Mouse (Mus musculus) layer of hippocampus, adult 8-10 months (tissue): ENCODE data around the gene Khdc4. TPM values are rescaled to one million over a fixed set of nuclear protein-coding genes. Genes with fewer than 3 reads are reported as not detected.

ENCODE experiments used
- DNase-seq, 2 experiments: peaks; one replicate each; pipeline ENCODE4 v3.0.0; 2022; ENCODE audit warnings: low spot score in 2 of 2
- total RNA-seq, 4 experiments: library from RNA; stranded (reverse); gene quantifications; 2 replicates each; pipeline ENCODE4 v1.2.4; 2022

Khdc4 gene
- 10 to 100 TPM; 47.5 to 69.8 (median 54.1) TPM for total RNA-seq

DNA sequence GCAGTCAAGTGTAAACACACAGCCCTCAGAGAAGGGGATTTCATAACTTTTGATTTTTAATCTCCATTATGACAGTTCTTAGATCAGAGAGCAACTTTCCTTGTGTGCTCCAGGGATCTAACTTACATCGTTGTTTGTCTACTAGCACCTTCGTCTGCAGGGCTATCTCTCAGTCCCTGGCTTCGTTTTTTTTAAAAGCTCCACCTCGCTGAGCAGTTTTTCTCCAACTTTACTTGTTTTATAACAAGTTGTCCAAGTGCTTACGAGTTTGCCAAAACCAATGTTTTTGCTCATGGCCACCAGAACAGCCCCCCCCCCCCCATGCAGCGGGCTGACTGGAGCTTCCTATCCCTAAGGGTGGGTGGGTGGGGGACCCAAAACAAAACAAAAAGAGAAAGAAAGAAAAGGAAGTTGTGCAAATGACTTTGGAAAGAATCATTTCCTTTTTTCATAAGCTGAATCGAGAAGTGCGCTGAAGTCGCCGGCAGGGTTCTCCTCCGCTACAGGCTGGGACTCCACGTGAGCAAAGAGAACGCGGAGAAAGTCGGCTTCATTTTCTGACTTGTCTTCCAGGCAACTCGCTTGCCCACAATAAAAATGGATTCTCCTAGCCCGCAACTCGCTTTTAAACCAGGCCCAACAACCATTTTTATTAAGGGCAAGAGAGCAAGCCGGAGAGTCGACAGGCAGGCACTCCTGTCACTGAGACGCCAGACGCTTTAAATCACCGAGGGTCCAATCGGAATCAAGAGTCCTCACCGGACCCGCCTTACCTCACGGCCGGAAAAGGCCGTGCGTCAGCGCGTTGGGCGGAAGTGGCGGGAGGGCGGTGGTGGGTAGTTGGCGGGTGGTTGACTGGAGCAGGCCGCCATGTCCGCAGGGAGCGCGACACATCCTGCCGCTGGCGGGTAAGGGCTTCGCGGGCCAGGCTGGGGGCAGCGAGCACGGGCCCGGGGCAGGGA lies at the start of gene Khdc4:
Khdc4 (plus strand) TSS at position 824 of the 962 bp plus-strand sequence.
- peak; percentile 96 to 98 for DNase-seq

DNA sequence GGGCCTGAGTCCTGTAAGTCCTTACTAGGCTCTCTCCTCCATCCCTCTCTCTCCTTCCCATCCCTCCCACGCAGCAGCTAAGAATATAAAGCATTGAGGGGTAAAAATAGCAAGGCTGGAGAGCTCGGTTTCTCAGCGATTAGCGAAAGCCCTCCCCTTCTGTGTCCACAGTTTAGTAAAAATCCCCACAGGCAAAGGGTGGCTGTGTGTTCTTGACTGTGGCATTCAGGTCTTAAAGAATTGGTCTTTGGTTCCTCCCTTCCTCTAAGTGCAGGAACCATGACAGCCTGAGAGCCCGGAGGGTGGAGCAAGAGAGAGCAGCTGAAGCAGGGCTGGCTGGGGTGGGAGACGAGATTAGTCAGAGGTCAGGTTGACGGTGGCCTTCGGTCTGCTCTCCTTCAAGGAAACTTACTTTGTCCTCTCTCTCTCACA lies 49.0 kb upstream of the Khdc4 start:
- no peak for DNase-seq

DNA sequence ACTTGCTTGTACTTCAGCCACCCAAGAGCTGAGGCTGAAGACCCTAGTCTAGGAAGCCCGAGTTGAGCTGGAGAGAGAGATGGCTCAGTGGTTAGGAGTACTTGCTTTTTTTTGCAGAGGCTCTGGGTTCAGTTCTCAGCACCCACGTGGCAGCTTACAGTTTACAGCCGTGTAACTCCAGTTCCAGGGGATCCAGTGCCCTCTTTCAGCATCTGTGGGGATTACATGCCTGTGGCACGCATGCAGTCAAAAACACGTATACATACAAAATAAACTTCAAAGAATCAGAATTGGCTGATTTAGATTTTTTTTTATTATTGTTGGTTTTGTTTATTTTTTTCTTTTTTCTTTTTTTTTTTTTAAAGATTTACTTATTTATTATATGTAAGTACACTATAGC lies 48.5 kb upstream of the Khdc4 start:
- no peak for DNase-seq

DNA sequence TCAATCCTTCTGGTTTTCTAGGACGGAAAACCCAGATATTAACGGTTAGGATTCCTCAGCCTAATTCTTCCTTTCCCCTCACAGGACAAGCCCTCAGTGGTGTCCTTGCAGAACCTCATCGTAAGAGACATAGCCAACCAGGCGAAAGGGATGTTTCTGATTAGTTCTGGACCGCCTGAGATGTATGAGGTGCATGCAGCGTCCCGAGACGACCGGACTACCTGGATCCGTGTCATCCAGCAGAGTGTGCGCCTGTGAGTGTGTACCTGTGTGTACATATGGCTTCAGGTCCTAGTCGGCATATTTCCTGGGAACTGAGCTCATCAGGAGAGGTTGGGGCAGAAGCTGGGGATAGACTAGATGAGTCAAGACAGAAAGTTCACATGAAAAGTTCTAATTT lies 46.4 kb upstream of the Khdc4 start:
- DNase-seq, result no peak

DNA sequence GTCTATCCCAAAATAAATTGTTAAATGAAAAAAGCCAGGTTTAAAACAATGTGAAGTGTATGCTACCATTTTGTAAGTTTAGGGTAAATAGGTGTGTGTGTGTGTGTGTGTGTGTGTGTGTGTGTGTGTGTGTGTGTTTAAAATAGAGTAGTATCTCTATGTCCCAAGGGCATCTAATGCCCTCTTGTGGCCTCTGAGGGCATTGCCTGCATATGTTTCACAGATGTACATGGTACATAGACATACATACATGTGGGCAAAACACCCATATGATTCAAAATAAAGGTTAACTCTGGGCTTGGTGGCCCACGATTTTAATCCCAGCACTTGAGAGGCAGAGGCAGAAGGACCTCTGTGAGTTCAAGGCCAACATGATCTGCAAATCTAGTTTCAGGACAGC lies 44.9 kb upstream of the Khdc4 start:
- DNase-seq, result peak in 1 of 2 experiments; percentile 71

DNA sequence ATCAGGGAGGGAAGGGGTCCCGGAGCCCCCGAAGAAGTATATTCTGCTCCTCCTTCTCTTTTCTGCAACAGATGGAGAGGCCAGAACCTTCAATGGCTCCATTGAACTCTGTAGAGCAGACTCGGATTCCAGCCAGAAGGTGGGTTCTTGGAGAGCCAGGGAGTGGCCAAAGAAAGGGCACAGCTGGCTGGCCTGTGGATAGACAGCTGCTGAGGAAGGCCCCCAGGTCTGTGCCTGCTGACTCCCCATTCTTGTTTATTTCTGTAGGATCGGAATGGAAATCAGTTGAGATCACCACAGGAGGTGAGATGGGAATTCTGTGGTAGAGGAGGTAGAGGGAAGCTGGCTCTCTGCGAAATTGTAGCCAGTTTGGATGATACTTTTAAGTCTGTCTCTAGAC lies 42.5 kb upstream of the Khdc4 start:
- no peak for DNase-seq

DNA sequence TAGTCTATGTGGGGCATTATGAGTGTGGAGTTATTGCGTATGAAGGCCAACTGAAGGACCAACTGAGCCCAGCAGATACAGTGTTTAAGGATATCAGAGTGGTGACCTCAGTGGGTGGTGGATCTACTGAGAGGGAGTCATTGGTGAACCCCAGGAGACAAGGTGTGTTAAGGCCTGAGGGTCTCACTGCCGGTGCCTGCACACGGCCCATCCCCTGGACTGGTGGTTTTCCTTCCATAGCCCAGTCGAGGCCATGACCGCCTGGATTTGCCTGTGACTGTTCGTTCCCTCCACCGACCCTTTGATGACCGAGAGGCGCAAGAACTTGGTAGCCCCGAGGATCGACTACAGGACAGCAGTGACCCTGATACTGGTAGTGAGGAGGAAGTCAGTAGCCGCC lies 39.7 kb upstream of the Khdc4 start:
- peak in 1 of 2 experiments; percentile 10 for DNase-seq

DNA sequence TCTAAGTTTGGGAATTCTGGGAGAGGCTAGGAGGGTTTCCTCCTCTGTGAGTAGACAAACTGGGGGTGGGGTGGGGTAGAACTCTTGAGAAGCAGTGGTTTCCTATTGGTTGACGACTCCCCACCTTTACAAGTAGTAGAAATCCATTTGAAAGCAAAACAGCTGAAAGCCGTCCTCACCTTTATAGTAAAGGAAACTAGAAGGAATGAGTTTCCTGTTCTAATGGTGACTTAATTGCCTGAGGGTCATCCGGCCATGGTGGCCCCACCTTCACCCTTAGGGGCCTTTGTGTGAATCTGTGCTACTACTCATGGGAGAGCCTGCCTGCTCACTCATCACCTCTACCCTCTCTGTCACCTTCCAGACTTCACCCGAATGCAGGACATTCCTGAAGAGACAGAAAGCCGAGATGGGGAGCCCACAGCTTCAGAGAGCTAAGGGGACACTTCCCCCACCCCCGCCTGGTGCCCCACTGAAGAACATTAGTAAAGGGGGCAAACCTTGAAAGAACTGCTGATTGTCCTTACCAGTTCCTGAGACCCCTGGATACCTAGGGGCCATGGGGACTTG lies 39.1 kb upstream of the Khdc4 start:
- DNase-seq, result no peak

DNA sequence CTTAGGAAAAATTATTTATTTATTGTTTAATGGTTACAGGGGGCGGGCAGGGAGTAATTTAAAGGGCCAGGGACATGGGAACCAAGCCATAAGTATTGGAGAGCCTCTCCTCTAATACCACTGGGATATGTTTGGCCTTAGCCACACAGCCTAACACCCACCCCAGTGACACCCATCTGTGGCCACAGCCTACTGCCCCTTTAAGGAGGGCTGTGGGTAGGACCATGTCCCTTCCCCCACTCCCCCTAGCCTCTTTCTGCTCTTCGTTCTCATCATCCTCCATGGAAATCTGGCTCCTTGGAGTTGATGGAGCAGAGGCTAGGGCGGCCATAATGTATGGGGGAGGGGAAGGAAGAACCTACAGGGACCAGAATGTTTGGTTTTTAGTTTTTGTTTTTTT lies 38.5 kb upstream of the Khdc4 start:
- peak in 1 of 2 experiments; percentile 3 for DNase-seq

DNA sequence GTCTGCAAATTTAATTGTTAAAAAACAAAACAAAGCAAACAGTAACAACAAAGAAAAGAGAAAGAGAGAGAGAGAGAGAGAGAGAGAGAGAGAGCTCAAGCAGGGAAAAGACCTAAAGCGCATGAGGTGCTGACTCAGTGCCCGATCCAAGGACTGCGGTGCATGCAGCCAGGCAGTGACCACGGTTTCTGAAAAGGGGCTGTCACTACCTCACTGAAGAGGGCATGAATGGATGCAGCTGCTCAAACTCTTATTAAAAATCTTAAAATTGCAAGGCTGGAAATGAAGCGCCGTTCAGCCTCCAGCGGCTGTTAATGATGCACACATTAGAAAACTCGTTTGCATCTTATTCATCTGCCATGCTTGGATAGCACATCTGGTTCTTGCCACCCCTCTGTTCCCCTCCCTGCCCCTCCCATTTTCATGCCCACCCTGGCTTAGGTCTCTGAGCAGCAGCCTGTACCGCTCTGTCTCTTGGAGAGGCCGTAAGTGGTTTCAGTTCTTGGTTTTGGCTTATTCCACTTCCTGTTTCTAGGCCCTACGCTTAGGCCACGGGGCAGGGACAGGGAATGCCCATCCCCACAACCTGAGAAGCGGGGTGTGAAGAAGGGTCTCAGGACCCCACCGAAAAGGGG lies 37.7 kb upstream of the Khdc4 start:
- peak in 1 of 2 experiments; percentile 3 for DNase-seq

DNA sequence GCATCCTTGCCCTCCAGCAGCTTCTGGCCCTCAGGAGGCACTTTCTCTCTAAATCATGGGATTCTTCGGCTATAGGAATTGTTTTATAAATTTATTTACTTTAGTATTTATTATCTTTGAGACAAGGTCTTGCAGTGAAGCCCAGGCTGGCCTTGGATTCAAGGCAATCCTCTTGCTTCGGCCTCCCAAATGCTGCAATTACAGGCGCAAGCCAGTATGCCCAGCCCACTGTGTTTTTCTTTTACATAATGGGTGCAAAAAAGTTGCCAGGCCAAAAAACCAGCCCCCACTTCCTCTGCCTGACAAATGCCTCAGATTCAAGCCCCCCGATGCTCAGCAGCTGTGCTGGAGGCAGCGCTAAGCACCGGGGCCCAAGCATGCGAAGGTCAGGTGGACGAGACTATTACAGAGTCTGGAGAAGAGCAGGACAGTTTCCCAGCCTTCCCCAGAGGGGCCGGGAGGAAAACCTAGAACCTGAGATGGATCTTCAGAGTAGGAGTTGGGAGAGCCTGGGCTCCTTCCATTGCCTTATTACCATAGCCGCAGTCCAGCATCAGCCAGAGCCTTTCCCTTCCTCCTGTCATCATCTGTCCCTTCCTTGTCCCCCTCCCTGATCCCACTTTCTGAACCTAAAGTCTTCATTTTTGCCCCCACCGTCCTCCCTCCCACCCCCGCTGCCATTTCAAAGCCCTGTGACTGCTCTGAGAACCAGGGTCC lies 37.0 kb upstream of the Khdc4 start:
- DNase-seq, result peak in 1 of 2 experiments; percentile 5

DNA sequence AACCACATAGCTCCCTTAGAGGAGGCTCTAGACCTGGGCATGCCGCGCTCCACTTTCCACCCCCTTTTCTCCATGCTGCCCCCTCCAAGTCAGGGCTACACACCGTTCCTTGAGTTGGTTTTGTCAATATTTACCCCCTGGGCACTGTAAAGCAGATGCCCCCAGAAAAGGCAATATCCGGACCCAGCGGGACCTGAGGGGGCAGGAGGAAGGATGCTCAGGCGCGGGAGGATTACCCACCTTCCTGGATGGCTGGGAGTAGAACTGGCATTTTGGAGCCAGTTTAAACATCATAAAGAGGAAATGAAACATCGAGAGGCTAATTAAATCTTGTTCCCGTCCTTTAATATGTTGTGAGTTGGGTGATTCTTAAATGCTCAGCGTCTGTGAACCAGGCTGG lies 36.4 kb upstream of the Khdc4 start:
- peak in 1 of 2 experiments; percentile 3 for DNase-seq

DNA sequence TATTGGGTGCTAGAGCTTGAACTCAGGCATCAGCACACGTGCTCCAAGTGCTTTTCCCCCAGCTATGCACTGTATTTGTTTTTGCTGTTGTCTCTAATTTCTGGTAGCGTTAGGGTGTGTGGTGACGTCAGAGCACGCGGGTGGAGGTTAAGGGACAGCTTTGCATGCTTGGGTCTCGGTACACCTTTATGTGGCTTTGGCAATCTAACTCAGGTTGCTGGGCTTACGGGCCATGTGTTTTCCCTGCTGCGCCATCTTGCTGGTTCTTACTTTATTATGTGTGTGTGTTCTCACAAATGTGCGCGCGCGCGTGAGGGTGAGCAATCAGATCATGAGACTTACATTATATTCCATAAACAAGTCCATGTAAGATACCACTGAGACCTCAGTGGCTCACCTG lies 35.6 kb upstream of the Khdc4 start:
- DNase-seq, result no peak

DNA sequence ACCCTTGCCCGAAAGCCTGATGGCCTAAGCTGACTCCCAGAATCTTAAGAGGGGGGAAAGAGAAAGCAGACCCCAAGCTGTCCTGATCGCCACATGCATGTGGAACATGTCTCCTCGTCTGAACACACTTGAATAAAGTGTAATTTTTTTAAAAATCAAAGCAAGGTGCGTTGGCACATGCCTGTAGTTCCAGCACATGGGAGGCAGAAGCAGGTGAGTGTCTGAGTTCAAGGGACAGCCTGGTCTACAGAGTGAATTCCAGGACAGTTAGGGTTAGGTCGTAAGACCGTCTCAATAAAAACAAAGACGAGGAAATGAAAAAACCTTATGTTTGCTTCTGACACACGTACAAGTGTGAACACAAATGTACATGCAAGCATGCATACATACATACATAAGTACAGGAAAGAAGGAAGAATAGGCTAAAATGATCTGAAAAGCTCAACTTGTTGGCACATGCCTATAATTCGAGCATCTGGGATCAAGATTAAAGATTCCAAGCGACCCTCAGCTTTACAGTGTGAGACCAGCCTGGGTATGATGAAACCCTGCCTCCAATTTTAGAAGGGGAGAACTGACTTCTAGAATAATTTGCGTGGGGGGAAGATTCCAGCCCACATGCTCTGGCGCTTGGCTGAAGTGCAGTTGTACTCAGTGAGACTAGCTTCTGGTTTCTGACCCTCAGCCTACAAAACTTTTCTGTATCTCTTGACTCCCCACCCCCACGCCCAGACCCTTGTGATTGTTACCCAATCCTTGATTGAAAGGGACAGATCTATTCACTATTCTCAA lies 34.7 kb upstream of the Khdc4 start:
- DNase-seq, result no peak

DNA sequence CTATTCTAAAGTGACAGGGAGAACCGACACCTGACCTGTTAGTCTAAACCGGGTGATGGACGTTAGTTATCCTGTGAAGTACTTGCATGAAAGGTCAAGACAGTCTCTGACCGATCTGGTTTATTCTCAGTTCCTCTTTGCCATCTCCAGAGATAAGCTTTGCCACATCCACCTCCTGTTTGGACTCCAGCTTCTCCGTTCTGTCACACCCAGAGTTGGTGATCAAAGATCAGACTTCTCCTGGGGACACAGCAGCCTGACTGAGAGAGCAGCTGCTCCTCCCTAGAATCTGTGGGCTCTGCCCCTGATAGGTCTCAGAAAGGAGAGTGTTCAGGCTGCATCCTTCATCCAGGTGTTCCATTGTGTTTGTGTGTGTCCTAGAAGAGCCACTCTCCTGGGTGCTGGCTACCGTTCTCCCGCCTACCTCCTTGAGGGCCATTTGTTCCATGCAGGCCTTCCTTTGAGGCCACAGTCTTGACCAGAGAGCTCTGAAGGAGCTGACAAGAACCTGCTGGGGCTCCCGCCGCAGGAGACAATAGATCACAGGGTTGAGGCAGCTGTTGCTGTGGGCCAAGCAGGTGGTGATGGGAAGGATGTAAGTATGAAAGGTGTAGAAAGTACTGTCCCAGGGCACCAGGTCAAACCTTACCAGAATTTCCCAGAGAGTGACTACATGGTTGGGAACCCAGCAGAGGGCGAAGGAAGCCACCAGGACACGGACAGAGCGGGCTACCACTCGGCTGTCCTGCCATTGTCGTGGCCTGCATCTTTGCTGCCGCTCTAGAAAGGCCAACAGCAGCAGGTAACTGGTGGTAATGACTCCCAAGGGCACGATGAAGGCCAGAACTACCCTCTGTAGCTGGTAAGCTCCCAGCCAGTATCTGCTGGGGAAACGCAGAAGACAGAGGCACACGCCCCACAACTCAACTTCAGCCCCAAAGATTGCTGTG lies 33.7 kb upstream of the Khdc4 start:
- DNase-seq, result no peak

DNA sequence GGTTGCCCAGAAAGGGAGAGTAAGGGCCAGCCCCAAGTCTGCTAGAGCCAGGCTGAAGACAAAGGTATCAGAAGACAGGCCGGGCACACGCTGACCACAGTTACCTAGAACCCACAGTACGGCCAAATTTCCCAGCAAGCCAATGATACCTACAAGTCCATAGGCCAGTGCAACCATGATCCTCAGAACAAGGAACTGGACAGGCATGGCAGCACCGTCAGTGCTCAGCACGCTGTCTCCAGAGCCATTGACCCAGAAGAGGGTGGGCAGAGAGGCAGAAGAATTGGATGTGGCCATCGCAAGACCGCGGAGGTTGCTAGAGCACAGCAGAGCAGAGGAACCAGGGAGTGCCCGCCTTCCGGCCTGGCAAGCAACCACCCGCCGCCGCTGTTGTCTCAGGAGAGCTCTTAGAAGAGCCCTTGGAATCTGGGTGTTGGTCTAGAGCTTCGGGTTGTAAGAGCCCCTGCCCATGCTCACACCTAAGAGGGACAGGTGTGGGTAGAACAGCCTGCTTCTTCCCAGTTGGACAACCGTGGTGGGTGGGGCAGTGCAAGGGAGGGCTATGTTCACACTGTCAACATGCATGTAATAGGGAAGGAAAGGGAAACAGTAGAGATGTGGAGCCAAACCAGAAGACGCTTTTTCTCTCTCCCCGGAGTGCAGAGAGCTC lies 32.6 kb upstream of the Khdc4 start, which contains the start of gene Rxfp4:
Rxfp4 (minus strand) TSS at position 297 of the 670 bp plus-strand sequence.
- DNase-seq, result no peak

DNA sequence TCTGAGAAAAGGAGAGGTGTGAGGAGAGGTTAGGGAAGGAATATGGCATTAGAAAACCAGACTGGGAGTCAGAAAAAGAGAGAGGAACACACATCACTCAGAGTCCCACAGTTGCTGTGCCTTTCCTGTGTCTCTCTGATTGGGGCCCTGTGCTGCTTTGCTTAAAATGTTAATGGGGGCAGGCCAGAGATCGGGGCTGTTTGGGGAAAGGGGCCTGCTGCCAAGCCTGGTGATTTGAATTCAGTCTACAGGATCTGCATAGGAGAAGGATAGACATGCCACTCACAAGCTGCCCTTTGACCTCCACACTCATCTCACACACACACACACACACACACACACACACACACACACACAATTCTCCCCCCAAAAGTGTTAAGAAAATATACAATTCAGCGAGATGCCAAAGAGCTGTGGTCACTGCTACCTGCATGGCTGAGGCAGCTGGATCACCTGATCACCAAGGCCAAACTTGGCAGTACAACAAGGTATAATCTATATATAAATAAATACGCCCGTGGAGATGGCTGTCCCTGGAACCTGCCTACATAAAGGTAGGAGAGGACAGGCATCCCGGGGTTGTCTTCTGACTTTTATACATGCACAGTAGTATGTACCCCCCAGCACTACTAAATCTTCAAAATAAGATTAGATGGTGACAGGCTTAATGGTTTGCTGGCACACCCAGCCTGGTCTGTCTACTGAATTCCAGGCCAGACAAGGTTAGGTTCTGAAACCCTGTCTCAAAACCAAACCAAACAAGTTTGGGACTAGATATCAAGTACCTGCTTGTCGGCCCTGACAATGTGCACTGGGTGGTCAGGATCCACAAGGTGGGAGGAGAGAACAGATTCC lies 31.9 kb upstream of the Khdc4 start:
- no peak for DNase-seq

DNA sequence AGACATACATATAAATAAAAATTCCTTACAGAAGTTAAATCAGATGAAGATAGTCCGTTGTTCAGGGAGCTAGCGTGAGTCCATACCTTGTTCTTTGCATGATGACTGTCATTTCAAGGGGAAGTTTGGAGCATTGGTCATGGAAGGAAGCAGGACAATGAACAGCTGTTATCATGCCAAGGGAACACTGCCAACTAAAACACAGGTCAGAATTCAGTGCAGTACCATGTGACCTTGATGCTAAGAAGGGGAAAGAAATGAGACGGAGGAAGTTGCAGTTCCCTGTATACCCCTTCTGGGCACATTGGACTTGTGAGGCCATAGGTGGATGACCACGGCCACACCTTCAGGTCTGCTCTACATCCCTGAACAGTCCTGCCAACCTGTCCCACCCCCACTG lies 31.0 kb upstream of the Khdc4 start:
- no peak for DNase-seq
